Mouse (Mus musculus) left cerebral cortex, adult 18-20 months (tissue): ENCODE results near the gene Heatr3. TPM values are rescaled to one million over a fixed set of nuclear protein-coding genes. Genes with fewer than 3 reads are reported as not detected.
"Not testable (repeated sequence)": the region's sequence is repeated elsewhere in the genome, so short reads cannot be mapped to it uniquely, and the experiment has no call there.

Source experiments
- DNase-seq, 2 experiments: peaks; one replicate each; pipeline ENCODE4 v3.0.0; 2021 to 2022; ENCODE audit warnings: low spot score in 2 of 2, mixed read lengths in 1 of 2
- microRNA-seq, 2 experiments: library from miRNA; unstranded; fragments of <30 nt; microRNA quantifications; one replicate each; pipeline ENCODE4 v1.2.0; 2021
- total RNA-seq, 2 experiments: library from RNA; stranded (reverse); gene quantifications; 2 replicates each; pipeline ENCODE4 v1.2.3; 2021

Heatr3 gene
- total RNA-seq, 2 experiments from 2014 or later, result 26.5 to 27.1 TPM

DNA sequence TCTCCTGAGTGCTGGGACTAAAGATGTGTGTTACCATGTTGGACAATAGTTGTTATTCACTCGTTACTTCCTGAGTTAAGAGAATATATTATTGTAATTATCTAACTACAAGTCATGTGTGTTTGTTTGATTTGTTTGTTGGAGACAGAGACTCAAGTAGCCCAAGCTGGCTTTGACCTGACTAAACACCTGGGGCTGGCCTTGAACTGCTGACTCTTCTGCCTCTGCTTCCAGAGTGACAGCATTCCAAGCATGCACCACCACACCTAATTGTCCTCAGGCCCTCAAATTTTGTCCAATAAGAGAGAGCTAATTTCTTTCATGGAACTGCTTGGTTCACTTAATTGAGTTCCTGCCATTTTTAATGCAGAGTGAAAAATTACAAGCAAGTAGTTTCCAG, 47.3 kb downstream of the Heatr3 start:
- DNase-seq, result no peak

DNA sequence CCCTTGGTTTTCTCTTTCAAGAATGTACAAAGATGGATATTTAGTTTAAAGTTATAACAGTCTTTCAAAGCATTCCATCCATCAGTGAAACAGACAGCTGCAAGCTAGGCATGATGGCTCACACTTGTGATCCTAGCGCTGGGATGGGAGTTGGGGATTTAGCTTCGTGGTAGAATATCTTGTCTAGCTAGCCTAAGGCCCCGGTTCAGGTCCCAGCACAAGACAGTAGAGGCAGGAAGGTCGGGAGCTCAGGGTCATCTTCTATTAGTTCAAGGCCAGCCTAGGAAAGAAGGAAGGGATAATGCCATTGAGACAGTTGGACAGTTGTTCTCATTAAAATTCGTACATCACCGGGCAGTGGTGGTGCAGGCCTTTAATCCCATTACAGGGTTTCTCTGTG, 48.1 kb downstream of the Heatr3 start:
- DNase-seq, result no peak

GRCm38 (mm10) chr8:88197328-88197727, 59.7 kb downstream of the Heatr3 start:
- DNase-seq, result no peak

GRCm38 (mm10) chr8:88198551-88198944, 60.9 kb downstream of the Heatr3 start:
- peak in 1 of 2 experiments; percentile 10 for DNase-seq

DNA sequence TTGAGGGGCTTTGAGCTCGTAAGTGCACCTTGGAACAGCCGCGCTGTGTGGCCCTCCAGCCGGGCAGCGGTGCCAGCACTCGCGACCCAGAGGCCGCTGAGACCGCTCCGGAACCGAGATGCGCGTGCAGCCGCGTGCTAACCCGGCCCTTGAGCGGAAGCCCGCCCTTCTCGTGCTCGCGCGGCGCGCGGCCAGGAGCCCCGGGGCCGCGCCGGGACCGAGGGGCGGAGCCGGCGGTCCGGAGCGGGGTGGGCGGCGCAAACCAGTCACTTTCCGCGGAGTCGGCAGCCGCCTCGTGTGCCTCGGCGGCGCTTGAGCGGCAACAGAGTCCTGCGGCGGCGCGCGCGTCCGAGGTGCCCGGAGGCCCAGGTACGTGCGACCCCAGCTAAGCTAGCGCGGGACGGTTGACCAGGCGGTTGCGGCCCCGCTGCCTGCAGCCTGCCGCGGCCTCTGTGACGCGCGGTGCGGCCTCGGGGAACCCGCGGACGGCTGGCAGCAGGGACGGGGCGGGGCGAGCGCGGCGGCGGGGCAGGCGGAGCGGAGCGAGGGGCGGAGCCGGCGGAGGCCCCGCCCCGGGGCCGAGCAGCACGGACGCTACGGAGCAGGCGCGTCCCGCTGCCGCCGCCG, 61.4 kb downstream of the Heatr3 start, which contains the start of gene Tent4b:
Gene Tent4b (plus strand): TSS at position 269 of the 627 bp plus-strand sequence.
- peak; percentile 89 to 95 for DNase-seq

GRCm38 (mm10) chr8:88199700-88200601, 62.3 kb downstream of the Heatr3 start:
- DNase-seq, result peak; percentile 34 to 38

- no peak for DNase-seq
Measured at GRCm38 (mm10) chr8:88200724-88201495, 63.3 kb downstream of the Heatr3 start.

DNA sequence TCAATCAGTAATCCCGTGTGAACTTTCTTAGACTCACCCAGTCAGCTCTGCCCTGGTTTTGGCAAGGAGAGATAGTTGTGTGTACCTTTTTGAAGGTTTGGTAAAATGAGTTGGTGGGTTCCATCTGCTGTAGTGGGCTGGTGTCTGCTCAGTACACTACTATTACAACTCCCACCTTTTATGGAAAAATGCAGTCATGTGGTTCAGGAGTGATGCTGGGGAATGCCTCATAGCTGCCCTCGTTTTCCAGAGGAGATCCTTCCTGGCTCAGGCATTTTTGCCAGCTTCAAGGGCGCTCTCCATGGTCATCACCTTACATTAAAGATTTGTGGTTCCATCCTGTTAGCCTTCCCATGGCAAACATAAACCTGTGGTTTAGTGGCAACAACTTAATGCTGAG, 64.0 kb downstream of the Heatr3 start:
- DNase-seq, result peak in 1 of 2 experiments; percentile 5

DNA sequence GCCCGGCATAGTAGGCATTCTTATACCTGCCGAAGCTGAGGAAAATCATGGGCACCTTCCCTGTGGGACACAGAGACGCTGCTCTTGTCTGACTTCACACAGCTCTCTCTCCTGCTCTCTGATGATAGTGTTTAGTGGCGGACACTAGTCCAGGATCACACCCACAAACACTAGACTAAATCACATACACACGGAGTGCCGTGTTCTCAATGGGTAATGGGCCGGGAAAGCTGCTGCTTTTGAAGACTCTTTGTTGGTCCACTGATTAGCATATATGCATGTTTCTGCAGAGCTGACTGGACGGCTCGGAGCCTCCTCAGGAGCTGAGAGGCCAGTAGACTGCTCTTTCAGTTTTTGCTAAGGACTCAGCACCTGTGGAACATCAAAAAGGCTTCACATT, 68.4 kb downstream of the Heatr3 start:
- DNase-seq, result no peak

- DNase-seq, result no peak
Measured at GRCm38 (mm10) chr8:88207121-88207821, 69.6 kb downstream of the Heatr3 start.

- not testable (repeated sequence) for DNase-seq
Measured at GRCm38 (mm10) chr8:88209930-88210827, 72.5 kb downstream of the Heatr3 start.

- no peak for DNase-seq
Measured at GRCm38 (mm10) chr8:88221353-88221752, 83.7 kb downstream of the Heatr3 start.

Small RNAs within 50 kb of the gene (microRNA-seq; reads per million reads assigned to microRNA genes)
- gene Mir7071, result 3.5 to 7.6 reads per million in 2 experiments

Other genes starting within 250 kb of the Heatr3 start
- gene Zfp423, start 178.3 kb upstream of the Heatr3 start, total RNA-seq, result 10 to 100 TPM; 22.2 to 28.8 TPM
- 10 to 100 TPM; 37.3 to 38.9 TPM for gene Cnep1r1, start 19.1 kb upstream of the Heatr3 start, total RNA-seq
- 10 to 100 TPM; 36.8 to 44.7 TPM for gene Tent4b, start 61.4 kb downstream of the Heatr3 start, total RNA-seq
- gene Adcy7, start 134.5 kb downstream of the Heatr3 start, total RNA-seq, result 1 to 10 TPM; 3.8 to 4.8 TPM
- gene Brd7, start 224.3 kb downstream of the Heatr3 start, total RNA-seq, result 10 to 100 TPM; 51.1 to 53.5 TPM